Mouse (Mus musculus): ENCODE data around the gene Slit2.

GRCm38 (mm10) chr5:48301186-48301585, 318.2 kb downstream of the Slit2 start:
- TF ChIP-seq CTCF (IDR thresholded peaks at IDR 0.05), result no peak
- TF ChIP-seq EP300 (IDR thresholded peaks at IDR 0.05), result peak; percentile 62
